Mouse (Mus musculus) central nervous system, embryonic 11.5 days (tissue): Measurements from ENCODE around the gene Cggbp1. TPM values are rescaled to one million over a fixed set of nuclear protein-coding genes. Genes with fewer than 3 reads are reported as not detected.

Source experiments
- polyA plus RNA-seq: library from polyadenylated mRNA; depleted of rRNA; stranded (reverse); fragments of >200 nt; gene quantifications from 2 replicates; pipeline ENCODE4 v1.2.3, GENCODE M21; 2012; rRNA removed

Gene Cggbp1
- polyA plus RNA-seq, result 63.0 and 69.2 TPM in 2 replicates

DNA sequence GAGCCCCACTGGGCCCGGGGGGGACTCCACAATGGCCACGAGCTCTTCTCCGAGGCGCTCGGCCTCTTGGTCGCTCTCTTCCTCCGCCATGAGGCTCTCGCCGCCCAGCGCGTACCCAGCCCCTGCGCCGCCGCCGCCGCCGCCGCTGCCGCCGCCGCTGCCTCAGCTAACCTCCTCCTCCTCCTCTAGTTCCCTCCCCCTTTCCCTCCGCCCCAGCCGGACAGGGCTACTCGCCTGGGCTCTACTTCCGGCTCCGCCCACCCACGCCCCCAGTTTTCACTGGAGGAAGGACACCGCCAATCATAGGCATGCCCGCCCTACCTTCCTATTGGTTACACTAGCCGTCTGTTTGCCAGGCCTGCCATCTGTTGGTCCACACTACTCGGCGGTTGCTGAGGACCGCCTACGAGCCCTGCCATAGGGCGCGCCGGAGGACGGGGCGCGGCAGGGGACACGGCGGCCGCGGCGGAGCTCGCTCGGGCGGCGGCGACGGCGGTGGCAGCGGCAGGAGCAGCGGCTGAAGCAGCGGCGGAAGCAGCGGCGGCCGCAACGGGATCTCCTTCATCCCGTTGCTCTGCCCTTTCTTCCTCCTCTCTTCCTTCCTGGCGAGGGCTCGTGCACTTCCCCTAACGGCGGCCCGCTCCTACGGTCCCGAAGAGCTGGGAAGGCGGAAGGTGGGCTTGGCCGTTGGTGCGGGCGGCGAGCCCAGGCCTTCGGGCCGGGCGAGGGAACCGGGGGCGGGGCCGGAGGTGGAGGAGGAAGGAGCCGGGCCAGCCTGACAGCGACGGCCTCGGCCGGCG lies at the start of gene Cggbp1, which contains the start of gene Zfp654:
Cggbp1 (plus strand) TSS at position 434 of the 800 bp plus-strand sequence.
Zfp654 (minus strand) TSS at position 90 of the 800 bp plus-strand sequence.

Other genes with a start within 250 kb of the Cggbp1 start
- gene Csnka2ip, start 249.6 kb upstream of the Cggbp1 start, polyA plus RNA-seq, result not detected in 2 replicates
- gene 4930453N24Rik, start 80.8 kb upstream of the Cggbp1 start, polyA plus RNA-seq, result 18.7 and 25.6 TPM in 2 replicates
- gene Zfp654, start 344 bp upstream of the Cggbp1 start, polyA plus RNA-seq, result 5.0 and 9.2 TPM in 2 replicates